Mouse (Mus musculus) left cerebral cortex, adult 8-10 months (tissue): ENCODE results near the gene Card10. TPM values are rescaled to one million over a fixed set of nuclear protein-coding genes. Genes with fewer than 3 reads are reported as not detected.

Experiments used
- DNase-seq, 2 experiments: peaks; one replicate each; pipeline ENCODE4 v3.0.0; 2022; ENCODE audit warnings: low spot score in 2 of 2
- total RNA-seq, 4 experiments: library from RNA; stranded (reverse); gene quantifications; 2 replicates each; pipeline ENCODE4 v1.2.4; 2022

Gene Card10
- total RNA-seq, 4 experiments from 2014 or later = 4.9 to 5.4 (median 5.0) TPM

DNA sequence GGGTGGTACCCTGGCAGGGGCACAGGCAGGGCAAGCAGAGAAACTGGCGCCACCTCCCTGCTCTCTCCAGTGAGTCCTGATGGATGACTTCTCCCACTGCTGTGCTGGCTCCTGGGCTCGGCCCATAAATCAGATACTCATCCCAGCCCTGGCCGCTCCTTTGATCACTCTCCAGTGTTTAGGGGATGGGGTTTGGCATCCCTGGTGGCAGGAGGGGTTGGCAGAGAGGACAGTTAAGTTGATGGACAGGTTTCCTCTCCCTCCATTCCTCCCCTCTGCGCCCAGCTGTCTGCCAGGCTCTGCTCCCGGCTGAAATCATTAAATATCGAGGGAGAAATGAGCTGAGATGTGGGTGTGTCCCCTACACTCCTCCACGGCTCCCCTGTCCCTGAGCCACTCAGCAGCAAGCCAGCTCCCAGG is 66.2 kb downstream of the Card10 start:
- no peak for DNase-seq

DNA sequence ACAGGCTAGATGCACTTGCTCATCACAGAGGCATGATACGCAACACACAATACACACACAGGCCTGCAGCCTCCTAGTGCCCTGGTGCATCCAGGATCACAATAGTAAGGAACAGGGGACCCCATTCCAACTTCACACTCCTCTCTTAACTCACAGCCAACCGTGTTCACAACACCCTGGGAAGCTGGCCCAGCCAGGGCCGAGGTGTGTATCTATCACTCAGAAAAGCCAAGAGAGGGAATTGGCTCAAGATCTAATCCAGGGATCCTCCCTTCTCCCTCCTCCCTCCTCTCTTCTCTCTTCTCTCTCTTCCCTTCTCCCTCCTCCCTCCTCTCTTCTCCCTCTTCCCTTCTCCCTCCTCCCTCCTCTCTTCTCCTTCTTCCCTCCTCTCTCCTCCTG is 66.7 kb downstream of the Card10 start:
- DNase-seq = no peak

DNA sequence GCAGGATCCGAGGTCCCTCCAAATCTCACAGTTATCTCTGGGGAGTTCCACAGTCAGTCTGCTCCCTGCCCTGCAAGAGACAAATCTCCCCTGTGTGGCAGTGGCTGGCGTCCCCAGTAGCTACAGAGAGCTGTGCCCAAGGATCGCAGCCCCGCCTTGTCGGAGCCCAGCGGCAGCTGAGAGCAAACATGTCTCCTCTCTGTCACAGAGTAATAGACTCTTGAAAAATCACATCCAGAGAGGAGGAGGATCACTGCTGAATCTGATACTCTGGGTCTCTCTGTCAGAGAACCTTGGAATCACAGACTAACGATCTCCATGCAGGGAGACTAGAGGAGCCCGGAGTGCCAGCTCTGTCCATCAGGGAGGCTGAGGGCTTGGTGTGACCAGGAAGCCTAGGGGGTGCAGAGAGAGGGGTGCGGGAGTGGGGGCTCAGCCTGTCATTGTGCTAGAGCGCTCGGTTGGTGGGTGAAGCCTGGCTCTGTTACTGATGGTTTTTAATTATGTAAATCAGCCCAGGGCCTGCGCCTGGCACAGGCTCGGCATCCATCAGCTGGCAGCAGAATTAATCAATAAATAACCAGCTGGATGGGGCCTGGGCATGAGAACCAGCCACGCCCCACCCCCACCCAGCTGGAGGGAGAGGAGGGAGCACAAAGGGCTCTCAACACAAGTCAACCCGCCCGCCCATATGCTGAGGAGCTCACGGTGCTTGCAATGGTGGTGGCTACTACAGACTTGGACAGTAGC is 67.2 kb downstream of the Card10 start:
- no peak for DNase-seq

DNA sequence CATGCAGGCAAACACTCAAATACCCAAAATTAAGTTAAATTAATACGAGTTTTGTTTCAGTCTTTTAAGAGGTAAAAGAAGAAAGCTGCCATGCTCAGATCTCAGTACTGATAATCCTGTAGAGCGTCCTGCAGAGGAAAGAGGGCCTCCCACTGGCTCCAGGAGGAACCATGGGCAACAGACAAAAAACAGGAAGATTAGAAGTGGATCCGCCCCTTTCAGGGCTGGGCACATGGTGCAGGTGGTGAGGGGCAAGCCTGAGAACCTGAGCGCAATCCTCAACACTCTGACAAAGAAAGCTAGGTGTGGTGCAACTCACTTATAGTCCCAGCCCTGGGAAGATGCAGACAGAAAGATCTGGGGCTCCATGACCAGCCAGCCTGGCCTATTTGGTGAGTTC is 71.0 kb downstream of the Card10 start:
- no peak for DNase-seq

DNA sequence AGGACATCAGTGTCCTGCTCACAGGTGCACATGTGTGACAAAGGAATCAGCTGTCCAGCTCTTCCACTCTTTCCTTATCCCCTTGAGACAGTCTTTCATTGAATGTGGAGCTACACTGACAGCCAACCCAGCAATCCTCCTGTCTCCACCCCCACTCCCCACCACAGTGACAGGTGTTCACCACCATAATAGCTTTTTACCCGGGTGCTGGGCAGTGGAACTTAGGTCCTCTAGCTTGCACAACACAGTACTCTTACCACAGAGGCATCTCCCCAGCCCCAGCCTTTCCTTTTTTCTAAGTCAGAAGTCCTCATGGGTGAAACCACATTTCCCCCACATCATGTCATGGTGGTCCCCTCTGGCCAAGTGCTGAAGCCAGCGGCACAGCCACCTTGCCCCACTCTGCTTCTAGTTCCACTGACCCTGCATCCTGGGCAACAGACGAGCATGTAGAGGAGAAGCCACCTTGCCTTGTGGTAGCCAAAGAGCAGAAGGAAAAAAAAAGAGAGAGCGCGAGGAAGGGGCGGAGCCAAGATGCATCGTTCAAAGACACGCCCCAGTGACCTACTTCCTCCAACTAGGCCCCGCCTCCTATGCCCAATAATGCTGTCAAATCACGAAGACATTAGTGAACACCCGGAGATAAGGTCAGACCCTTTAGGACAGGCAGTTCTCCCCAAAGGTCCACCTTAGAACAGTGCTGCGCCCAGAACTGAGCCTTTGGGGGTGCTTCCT is 72.4 kb downstream of the Card10 start:
- DNase-seq = no peak

DNA sequence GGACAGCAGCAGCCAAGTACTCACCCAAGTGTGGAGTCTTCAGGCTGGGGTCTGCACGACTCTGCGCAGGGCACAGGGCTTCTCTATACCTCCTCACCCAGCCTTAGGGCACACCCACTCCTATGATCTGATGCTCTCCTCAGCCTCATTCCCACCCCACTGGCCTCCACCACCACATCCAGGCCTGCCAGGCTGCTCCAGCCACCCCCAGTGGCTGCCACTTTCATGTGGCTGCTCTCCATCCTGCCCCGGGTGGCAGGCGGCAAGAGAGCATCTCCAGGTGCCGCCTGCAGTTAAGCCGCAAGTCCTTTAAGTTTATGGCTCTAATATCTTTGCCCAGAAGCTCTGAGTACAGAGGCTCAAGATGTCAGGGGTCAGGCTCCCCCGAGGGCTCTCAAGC is 76.1 kb downstream of the Card10 start:
- DNase-seq = no peak

Other genes starting within 250 kb of the Card10 start
- 1 to 10 TPM; 1.3 to 8.2 (median 4.9) TPM for gene Rac2, start 230.3 kb downstream of the Card10 start, total RNA-seq
- 10 to 100 TPM in 3 of 4 experiments, 1 to 10 TPM in 1; 9.1 to 26.0 (median 17.3) TPM for gene Cyth4, start 206.0 kb downstream of the Card10 start, total RNA-seq
- gene Elfn2, start 84.3 kb downstream of the Card10 start, total RNA-seq = 100 to 1,000 TPM; 136 to 151 (median 145) TPM
- gene Mfng, start 29.6 kb downstream of the Card10 start, total RNA-seq = 1 to 10 TPM; 4.2 to 8.9 (median 6.4) TPM
- gene Cdc42ep1, start 39.6 kb upstream of the Card10 start, total RNA-seq = 10 to 100 TPM; 16.8 to 22.9 (median 20.1) TPM
- not detected for gene Lgals2, start 52.5 kb upstream of the Card10 start, total RNA-seq
- 10 to 100 TPM; 53.5 to 64.7 (median 57.6) TPM for gene Gga1, start 74.1 kb upstream of the Card10 start, total RNA-seq
- gene Gm49510, start 96.6 kb upstream of the Card10 start, total RNA-seq = under 1 TPM in 2 of 4 experiments, not detected in 2; 0.36 to 0.46 TPM
- 10 to 100 TPM; 26.2 to 38.6 (median 32.2) TPM for gene Sh3bp1, start 96.7 kb upstream of the Card10 start, total RNA-seq
- 100 to 1,000 TPM; 157 to 176 (median 166) TPM for gene Pdxp, start 110.9 kb upstream of the Card10 start, total RNA-seq
- 10 to 100 TPM; 19.2 to 31.4 (median 26.5) TPM for gene Lgals1, start 123.7 kb upstream of the Card10 start, total RNA-seq
- 10 to 100 TPM; 35.8 to 43.5 (median 39.9) TPM for gene Nol12, start 131.9 kb upstream of the Card10 start, total RNA-seq
- gene Triobp, start 144.7 kb upstream of the Card10 start, total RNA-seq = 10 to 100 TPM; 10.8 to 16.3 (median 11.7) TPM
- gene H1f0, start 225.4 kb upstream of the Card10 start, total RNA-seq = 10 to 100 TPM; 84.9 to 94.2 (median 89.5) TPM
- gene Galr3, start 238.8 kb upstream of the Card10 start, total RNA-seq = under 1 TPM in 3 of 4 experiments, not detected in 1; 0.30 to 0.72 (median 0.37) TPM